Mouse (Mus musculus): ENCODE results near the gene Atg14.

GRCm38 (mm10) chr14:47529019-47529418 is 41.4 kb downstream of the Atg14 start:
- TF ChIP-seq POLR2A (IDR thresholded peaks at IDR 0.05; ENCODE audit: borderline replicate concordance, insufficient read depth, low read length): no peak
- TF ChIP-seq CTCF (IDR thresholded peaks at IDR 0.05; ENCODE audit: borderline replicate concordance, insufficient read depth, low read depth, low read length): peak; percentile 68; the same call in 1 of the 2 replicates

Measured in cerebellum, adult 2 months (tissue).